Mouse (Mus musculus) lung, embryonic 16.5 days (tissue): ENCODE measurements around the gene Osbpl6. TPM values are rescaled to one million over a fixed set of nuclear protein-coding genes. Genes with fewer than 3 reads are reported as not detected.

Source experiments
- ATAC-seq: fragments of 200-750 bp; cut with Nextera tagmentation; 2 replicates; pipeline ENCODE4 v1.8.0; 2017; ENCODE audit warnings: low read depth, mild to moderate bottlenecking, moderate library complexity
- H3K27ac ChIP-seq: fragments of 300-500 bp; sonication (generic); 2 replicates; pipeline ENCODE4 v1.5.1; 2014; ENCODE audit warnings: mild to moderate bottlenecking, control low read depth, low read length
- H3K27me3 ChIP-seq: fragments of 300-500 bp; sonication (generic); 2 replicates; pipeline ENCODE4 v1.6.1; 2014; ENCODE audit warnings: low read depth, low read length, mixed read lengths; ENCODE audit not compliant: control insufficient read depth, insufficient read depth
- H3K36me3 ChIP-seq: fragments of 300-500 bp; sonication (generic); 2 replicates; pipeline ENCODE4 v1.6.1; 2014; ENCODE audit warnings: low read length; ENCODE audit not compliant: control insufficient read depth, insufficient read depth
- H3K4me1 ChIP-seq: fragments of 300-500 bp; sonication (generic); replicated peaks from 2 replicates; pipeline ENCODE4 v1.6.1; 2014; ENCODE audit warnings: low read length, mixed read lengths; ENCODE audit not compliant: control insufficient read depth, insufficient read depth
- H3K4me2 ChIP-seq: fragments of 300-500 bp; sonication (generic); 2 replicates; pipeline ENCODE4 v1.6.1; 2014; ENCODE audit warnings: low read depth, low read length, control low read depth
- H3K4me3 ChIP-seq: fragments of 300-500 bp; sonication (generic); 2 replicates; pipeline ENCODE4 v1.5.1; 2014; ENCODE audit warnings: mild to moderate bottlenecking, low read length, control low read depth
- H3K9ac ChIP-seq: fragments of 300-500 bp; sonication (generic); 2 replicates; pipeline ENCODE4 v1.6.1; 2014; ENCODE audit warnings: low read length, control low read depth
- H3K9me3 ChIP-seq: fragments of 300-500 bp; sonication (generic); 2 replicates; pipeline ENCODE4 v1.6.1; 2016; ENCODE audit warnings: low read length; ENCODE audit not compliant: control insufficient read depth
- WGBS: fragments of 180-500 bp; shearing (Covaris S2); extraction: QIAGEN DNeasy Blood & Tissue Kit; methylation state at CpG from one replicate; pipeline ENCODE4 v1.1.7; 2014; 5-methylcytosine and 5-hydroxymethylcytosine counted together
- polyA plus RNA-seq: library from polyadenylated mRNA; unstranded; fragments of >200 nt; fragmentation: Nextera tagmentation; extraction: Ambion mirVana; gene quantifications from 2 replicates; pipeline ENCODE4 v1.2.1, GENCODE M21; 2015

Osbpl6 gene
- polyA plus RNA-seq, 1 experiment from 2014 or later: 20.9 TPM

- Histone ChIP-seq H3K4me1 (peaks cover 5% of the 10 kb centered on the region; the same call in 1 of the 2 replicates), H3K27ac (peak overlapping the region; percentile 62), H3K9ac (no peak overlapping the region), H3K4me2 (no peak overlapping the region), H3K36me3 (no peaks in the 10 kb centered on the region), H3K9me3 (no peaks in the 10 kb centered on the region), H3K4me3 (no peak overlapping the region), H3K27me3 (no peaks in the 10 kb centered on the region)
- WGBS: 64% methylated on average over 7 of the region's 7 CpGs
- peak; percentile 77 for ATAC-seq
Measured at GRCm38 (mm10) chr2:76590221-76590620, 183.9 kb downstream of the Osbpl6 start.

- peaks cover 5% of the 10 kb centered on the region; the same call in 1 of the 2 replicates for H3K4me1 ChIP-seq
- WGBS: 48% methylated on average over 3 of the region's 3 CpGs
- ATAC-seq: peak; percentile 64
- H3K36me3 ChIP-seq: 0 out of 2 replicates have a peak, but pooled peaks cover 4% of the 10 kb centered on the region
- no peak overlapping the region for H3K4me2 ChIP-seq
- no peak overlapping the region for H3K9ac ChIP-seq
- H3K4me3 ChIP-seq: no peak overlapping the region
- H3K27me3 ChIP-seq: no peaks in the 10 kb centered on the region
- 0 out of 2 replicates have a peak overlapping the region, but pooled peaks have one; percentile 15 for H3K27ac ChIP-seq
- no peaks in the 10 kb centered on the region for H3K9me3 ChIP-seq
Measured at GRCm38 (mm10) chr2:76592401-76592924, 186.2 kb downstream of the Osbpl6 start.

- no peak for ATAC-seq
- H3K4me1 ChIP-seq: no peaks in the 10 kb centered on the region
- no peak overlapping the region for H3K27ac ChIP-seq
- H3K9ac ChIP-seq: no peak overlapping the region
- no peak overlapping the region for H3K4me3 ChIP-seq
- H3K36me3 ChIP-seq: 0 out of 2 replicates have a peak, but pooled peaks cover 4% of the 10 kb centered on the region
- no peak overlapping the region for H3K4me2 ChIP-seq
- no peaks in the 10 kb centered on the region for H3K27me3 ChIP-seq
- 78% methylated on average over 11 of the region's 11 CpGs for WGBS
- no peaks in the 10 kb centered on the region for H3K9me3 ChIP-seq
Measured at GRCm38 (mm10) chr2:76597521-76597920, 191.2 kb downstream of the Osbpl6 start.

GRCm38 (mm10) chr2:76599214-76599613 lies 192.9 kb downstream of the Osbpl6 start:
- no peak for ATAC-seq
- Histone ChIP-seq H3K4me3 (no peak overlapping the region), H3K4me2 (no peak overlapping the region), H3K9ac (no peak overlapping the region), H3K4me1 (no peaks in the 10 kb centered on the region), H3K27me3 (no peaks in the 10 kb centered on the region), H3K36me3 (0 out of 2 replicates have a peak, but pooled peaks cover 4% of the 10 kb centered on the region), H3K27ac (no peak overlapping the region), H3K9me3 (no peaks in the 10 kb centered on the region)
- WGBS: 71% methylated on average over 5 of the region's 5 CpGs

GRCm38 (mm10) chr2:76602256-76602655 lies 195.9 kb downstream of the Osbpl6 start:
- Histone ChIP-seq H3K4me1 (no peaks in the 10 kb centered on the region), H3K4me2 (no peak overlapping the region), H3K9me3 (no peaks in the 10 kb centered on the region), H3K9ac (no peak overlapping the region), H3K36me3 (no peaks in the 10 kb centered on the region), H3K27me3 (no peaks in the 10 kb centered on the region), H3K4me3 (no peak overlapping the region), H3K27ac (no peak overlapping the region)
- WGBS: 94% methylated on average over 1 of the region's 1 CpGs
- no peak for ATAC-seq

- H3K9me3 ChIP-seq: no peaks in the 10 kb centered on the region
- no peaks in the 10 kb centered on the region for H3K27me3 ChIP-seq
- H3K27ac ChIP-seq: no peak overlapping the region
- H3K4me2 ChIP-seq: no peak overlapping the region
- WGBS: 76% methylated on average over 3 of the region's 3 CpGs
- no peak overlapping the region for H3K4me3 ChIP-seq
- H3K9ac ChIP-seq: no peak overlapping the region
- no peak for ATAC-seq
- 0 out of 2 replicates have a peak, but pooled peaks cover 4% of the 10 kb centered on the region for H3K4me1 ChIP-seq
- no peaks in the 10 kb centered on the region for H3K36me3 ChIP-seq
Measured at GRCm38 (mm10) chr2:76606704-76607103, 200.4 kb downstream of the Osbpl6 start.

GRCm38 (mm10) chr2:76610326-76611104 lies 204.2 kb downstream of the Osbpl6 start:
- H3K27me3 ChIP-seq: no peaks in the 10 kb centered on the region
- ATAC-seq: peak; percentile 71
- H3K4me3 ChIP-seq: no peak overlapping the region
- 54% methylated on average over 10 of the region's 10 CpGs for WGBS
- no peak overlapping the region for H3K4me2 ChIP-seq
- H3K36me3 ChIP-seq: no peaks in the 10 kb centered on the region
- no peaks in the 10 kb centered on the region for H3K9me3 ChIP-seq
- H3K27ac ChIP-seq: no peak overlapping the region
- H3K4me1 ChIP-seq: 0 out of 2 replicates have a peak, but pooled peaks cover 4% of the 10 kb centered on the region
- H3K9ac ChIP-seq: no peak overlapping the region

GRCm38 (mm10) chr2:76611996-76612395 lies 205.7 kb downstream of the Osbpl6 start:
- no peak for ATAC-seq
- 68% methylated on average over 3 of the region's 3 CpGs for WGBS
- 0 out of 2 replicates have a peak, but pooled peaks cover 4% of the 10 kb centered on the region for H3K4me1 ChIP-seq
- no peak overlapping the region for H3K4me3 ChIP-seq
- H3K9me3 ChIP-seq: no peaks in the 10 kb centered on the region
- no peaks in the 10 kb centered on the region for H3K27me3 ChIP-seq
- H3K9ac ChIP-seq: no peak overlapping the region
- H3K27ac ChIP-seq: no peak overlapping the region
- no peak overlapping the region for H3K4me2 ChIP-seq
- no peaks in the 10 kb centered on the region for H3K36me3 ChIP-seq

GRCm38 (mm10) chr2:76618078-76618477 lies 211.8 kb downstream of the Osbpl6 start:
- Histone ChIP-seq H3K4me3 (no peak overlapping the region), H3K27ac (no peak overlapping the region), H3K27me3 (no peaks in the 10 kb centered on the region), H3K36me3 (no peaks in the 10 kb centered on the region), H3K4me2 (no peak overlapping the region), H3K9me3 (no peaks in the 10 kb centered on the region), H3K4me1 (no peaks in the 10 kb centered on the region), H3K9ac (no peak overlapping the region)
- ATAC-seq: no peak
- WGBS: 39% methylated on average over 1 of the region's 1 CpGs
